Mouse (Mus musculus): Measurements from ENCODE around the gene Olfr924. TPM values are rescaled to one million over a fixed set of nuclear protein-coding genes. Genes with fewer than 3 reads are reported as not detected.
"Not testable (repeated sequence)": the region's sequence is repeated elsewhere in the genome, so short reads cannot be mapped to it uniquely, and the experiment has no call there.

Olfr924 gene
- not detected in 2 replicates for polyA plus RNA-seq (2012; rRNA removed)

GRCm38 (mm10) chr9:38844149-38844548 lies at the start of gene Olfr924:
Olfr924 (plus strand) TSS chr9:38844449.
- Histone ChIP-seq H3K4me3 (ENCODE audit: insufficient read depth, low read depth, low read length) (no peak within 1 kb of the TSS), H3K36me3 (ENCODE audit: control insufficient read depth, insufficient read depth, low read length) (no peaks in the 10 kb centered on the region), H3K4me1 (ENCODE audit: control insufficient read depth, insufficient read depth, low read length) (no peaks in the 10 kb centered on the region), H3K27me3 (replicated peaks; ENCODE audit: control insufficient read depth, insufficient read depth, low read length) (no peaks in the 10 kb centered on the region), H3K27ac (ENCODE audit: insufficient read depth, low read depth, low read length) (no peak within 1 kb of the TSS)
- no peak for DNase-seq
- TF ChIP-seq POLR2A (IDR thresholded peaks at IDR 0.05; ENCODE audit: low read depth, low read length) (no peak), CTCF (conservative IDR thresholded peaks at IDR 0.05; ENCODE audit: insufficient read depth, insufficient read length, low read depth, low read length) (no peak)
- WGBS, result 91% methylated on average over 1 of the region's 1 CpGs

GRCm38 (mm10) chr9:38805696-38806095 lies 38.6 kb upstream of the Olfr924 start:
- TF ChIP-seq POLR2A (IDR thresholded peaks at IDR 0.05; ENCODE audit: low read depth, low read length) (no peak), CTCF (conservative IDR thresholded peaks at IDR 0.05; ENCODE audit: insufficient read depth, insufficient read length, low read depth, low read length) (no peak)
- no peak overlapping the region for H3K4me3 ChIP-seq (ENCODE audit: insufficient read depth, low read depth, low read length)
- no peaks in the 10 kb centered on the region for H3K36me3 ChIP-seq (ENCODE audit: control insufficient read depth, insufficient read depth, low read length)
- no peak overlapping the region for H3K27ac ChIP-seq (ENCODE audit: insufficient read depth, low read depth, low read length)
- H3K27me3 ChIP-seq (replicated peaks; ENCODE audit: control insufficient read depth, insufficient read depth, low read length), result no peaks in the 10 kb centered on the region
- H3K4me1 ChIP-seq (ENCODE audit: control insufficient read depth, insufficient read depth, low read length), result no peaks in the 10 kb centered on the region
- no peak for DNase-seq

- Histone ChIP-seq H3K27ac (ENCODE audit: insufficient read depth, low read depth, low read length) (no peak within 1 kb of the TSS), H3K4me1 (ENCODE audit: control insufficient read depth, insufficient read depth, low read length) (no peaks in the 10 kb centered on the region), H3K27me3 (replicated peaks; ENCODE audit: control insufficient read depth, insufficient read depth, low read length) (no peaks in the 10 kb centered on the region), H3K36me3 (ENCODE audit: control insufficient read depth, insufficient read depth, low read length) (no peaks in the 10 kb centered on the region), H3K4me3 (ENCODE audit: insufficient read depth, low read depth, low read length) (no peak within 1 kb of the TSS)
- no peak for TF ChIP-seq POLR2A (IDR thresholded peaks at IDR 0.05; ENCODE audit: low read depth, low read length)
- DNase-seq, result no peak
- 56% methylated on average over 2 of the region's 2 CpGs for WGBS
These were observed 29.9 kb upstream of the Olfr924 start, which contains the start of gene Olfr922 for GRCm38 (mm10) chr9:38814314-38814713. Olfr922 (plus strand) TSS chr9:38814614.

GRCm38 (mm10) chr9:38815458-38815986 lies 28.7 kb upstream of the Olfr924 start:
- no peak for DNase-seq
- no peak overlapping the region for H3K27ac ChIP-seq (ENCODE audit: insufficient read depth, low read depth, low read length)
- no peak overlapping the region for H3K4me3 ChIP-seq (ENCODE audit: insufficient read depth, low read depth, low read length)
- H3K36me3 ChIP-seq (ENCODE audit: control insufficient read depth, insufficient read depth, low read length), result no peaks in the 10 kb centered on the region
- H3K27me3 ChIP-seq (replicated peaks; ENCODE audit: control insufficient read depth, insufficient read depth, low read length), result no peaks in the 10 kb centered on the region
- TF ChIP-seq POLR2A (IDR thresholded peaks at IDR 0.05; ENCODE audit: low read depth, low read length) (no peak), CTCF (conservative IDR thresholded peaks at IDR 0.05; ENCODE audit: insufficient read depth, insufficient read length, low read depth, low read length) (no peak)
- no peaks in the 10 kb centered on the region for H3K4me1 ChIP-seq (ENCODE audit: control insufficient read depth, insufficient read depth, low read length)
- 79% methylated on average over 1 of the region's 1 CpGs for WGBS

- 79% methylated on average over 1 of the region's 1 CpGs for WGBS
These were observed 18.0 kb upstream of the Olfr924 start, which contains the start of gene Olfr923 for GRCm38 (mm10) chr9:38826245-38826644. Olfr923 (plus strand) TSS chr9:38826545.

GRCm38 (mm10) chr9:38833027-38833426 lies 11.2 kb upstream of the Olfr924 start:
- H3K27ac ChIP-seq (ENCODE audit: insufficient read depth, low read depth, low read length), result no peak overlapping the region

More at GRCm38 (mm10) chr9:38826245-38826644, 18.0 kb upstream of the Olfr924 start, which contains the start of gene Olfr923:
- no peaks in the 10 kb centered on the region for H3K27me3 ChIP-seq (replicated peaks; ENCODE audit: control insufficient read depth, insufficient read depth, low read length)
- no peak for DNase-seq
- no peak for TF ChIP-seq CTCF (conservative IDR thresholded peaks at IDR 0.05; ENCODE audit: insufficient read depth, insufficient read length, low read depth, low read length)
- no peak within 1 kb of the TSS for H3K27ac ChIP-seq (ENCODE audit: insufficient read depth, low read depth, low read length)
- H3K4me3 ChIP-seq (ENCODE audit: insufficient read depth, low read depth, low read length), result no peak within 1 kb of the TSS
- H3K36me3 ChIP-seq (ENCODE audit: control insufficient read depth, insufficient read depth, low read length), result no peaks in the 10 kb centered on the region
- no peaks in the 10 kb centered on the region for H3K4me1 ChIP-seq (ENCODE audit: control insufficient read depth, insufficient read depth, low read length)

GRCm38 (mm10) chr9:38854760-38855159 lies 10.5 kb downstream of the Olfr924 start, which contains the start of gene Olfr26:
Olfr26 (plus strand) TSS chr9:38855060.
- DNase-seq, result no peak
- Histone ChIP-seq H3K27me3 (replicated peaks; ENCODE audit: control insufficient read depth, insufficient read depth, low read length) (no peaks in the 10 kb centered on the region), H3K27ac (ENCODE audit: insufficient read depth, low read depth, low read length) (no peak within 1 kb of the TSS), H3K36me3 (ENCODE audit: control insufficient read depth, insufficient read depth, low read length) (no peaks in the 10 kb centered on the region), H3K4me1 (ENCODE audit: control insufficient read depth, insufficient read depth, low read length) (no peaks in the 10 kb centered on the region), H3K4me3 (ENCODE audit: insufficient read depth, low read depth, low read length) (no peak within 1 kb of the TSS)
- TF ChIP-seq POLR2A (IDR thresholded peaks at IDR 0.05; ENCODE audit: low read depth, low read length) (no peak), CTCF (conservative IDR thresholded peaks at IDR 0.05; ENCODE audit: insufficient read depth, insufficient read length, low read depth, low read length) (no peak)

More at GRCm38 (mm10) chr9:38833027-38833426, 11.2 kb upstream of the Olfr924 start:
- H3K27me3 ChIP-seq (replicated peaks; ENCODE audit: control insufficient read depth, insufficient read depth, low read length), result no peaks in the 10 kb centered on the region
- no peaks in the 10 kb centered on the region for H3K36me3 ChIP-seq (ENCODE audit: control insufficient read depth, insufficient read depth, low read length)
- DNase-seq, result no peak
- no peaks in the 10 kb centered on the region for H3K4me1 ChIP-seq (ENCODE audit: control insufficient read depth, insufficient read depth, low read length)
- H3K4me3 ChIP-seq (ENCODE audit: insufficient read depth, low read depth, low read length), result no peak overlapping the region
- no peak for TF ChIP-seq CTCF (conservative IDR thresholded peaks at IDR 0.05; ENCODE audit: insufficient read depth, insufficient read length, low read depth, low read length)
- no peak for TF ChIP-seq POLR2A (IDR thresholded peaks at IDR 0.05; ENCODE audit: low read depth, low read length)
- WGBS, result 79% methylated on average over 2 of the region's 2 CpGs

- H3K27ac ChIP-seq (ENCODE audit: insufficient read depth, low read depth, low read length); H3K4me3 ChIP-seq (ENCODE audit: insufficient read depth, low read depth, low read length); H3K36me3 ChIP-seq (ENCODE audit: control insufficient read depth, insufficient read depth, low read length); DNase-seq; H3K27me3 ChIP-seq (replicated peaks; ENCODE audit: control insufficient read depth, insufficient read depth, low read length); H3K4me1 ChIP-seq (ENCODE audit: control insufficient read depth, insufficient read depth, low read length): not testable (repeated sequence)
- WGBS, result 43% methylated on average over 2 of the region's 2 CpGs
These were observed 30.6 kb downstream of the Olfr924 start for GRCm38 (mm10) chr9:38874880-38875279.

Data from kidney, adult 2 months (tissue).